Mouse (Mus musculus): ENCODE results near the gene Mosmo.
"Not testable (repeated sequence)": the region's sequence is repeated elsewhere in the genome, so short reads cannot be mapped to it uniquely, and the experiment has no call there.

Mosmo gene

DNA sequence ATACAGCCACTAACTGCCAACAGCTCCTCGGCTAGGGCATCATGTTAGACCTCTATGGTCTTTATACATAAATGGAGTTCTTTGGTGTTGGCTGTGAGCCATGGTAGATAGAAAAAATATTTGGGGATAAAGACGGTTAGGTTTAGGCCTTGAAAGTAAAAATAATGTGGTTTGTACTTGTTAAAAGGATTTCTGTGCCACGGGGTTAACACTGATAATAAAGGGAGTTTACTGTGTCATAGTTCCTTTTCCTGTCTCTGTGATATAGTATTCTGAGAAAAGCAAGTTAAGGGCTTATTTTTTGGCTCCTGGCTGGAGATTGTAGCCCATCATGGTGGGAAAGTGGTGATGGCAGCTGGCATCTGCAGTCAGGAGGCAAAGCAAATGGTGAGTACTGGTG lies 26.5 kb downstream of the Mosmo start:
- DNase-seq (ENCODE audit: low spot score) = no peak

DNA sequence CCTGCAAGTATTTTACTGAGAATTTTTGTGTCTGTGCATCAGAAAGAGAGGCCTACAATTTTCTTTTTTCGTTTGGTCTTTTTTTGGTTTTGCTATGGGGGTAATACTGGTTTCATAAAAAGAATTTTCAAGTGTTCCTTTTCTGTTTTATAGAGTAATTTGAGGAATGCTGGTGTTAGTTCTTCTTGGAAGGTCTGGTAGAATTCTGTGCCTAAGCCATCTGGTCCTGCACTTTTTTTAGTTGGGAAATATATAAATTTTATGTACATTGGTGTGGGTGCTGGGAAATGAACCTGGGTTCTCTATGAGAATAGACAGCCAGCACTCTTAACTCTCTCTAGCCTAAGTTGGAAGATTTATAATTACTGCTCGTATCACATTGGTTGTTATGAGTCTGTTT lies 34.7 kb downstream of the Mosmo start:
- no peak for DNase-seq (ENCODE audit: low spot score)

- no peak for DNase-seq (ENCODE audit: low spot score)
Observed at GRCm38 (mm10) chr7:120713225-120713624, 35.8 kb downstream of the Mosmo start.

DNA sequence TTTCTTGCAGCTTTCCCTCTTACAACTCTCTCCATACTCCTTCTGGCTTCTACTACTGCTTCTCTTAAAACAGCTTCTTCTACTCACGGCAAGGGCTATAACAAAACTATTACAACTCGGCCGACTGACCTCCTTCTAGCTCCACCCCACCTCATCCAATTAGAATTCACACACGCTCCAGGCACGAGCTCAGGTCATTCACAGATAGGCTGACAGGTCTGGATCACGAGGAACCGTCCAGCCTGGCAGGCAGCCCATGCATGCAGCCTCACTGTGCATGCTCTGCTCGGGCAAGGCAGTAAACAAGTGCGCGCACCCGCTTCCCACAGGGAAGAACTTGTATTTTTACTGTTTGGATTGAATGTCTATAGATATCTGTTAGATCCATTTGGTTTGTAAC lies 36.5 kb downstream of the Mosmo start:
- not testable (repeated sequence) for DNase-seq (ENCODE audit: low spot score)

GRCm38 (mm10) chr7:120717261-120717660 lies 39.8 kb downstream of the Mosmo start:
- DNase-seq (ENCODE audit: low spot score) = no peak

GRCm38 (mm10) chr7:120721051-120721450 lies 43.6 kb downstream of the Mosmo start:
- DNase-seq (ENCODE audit: low spot score) = no peak

DNA sequence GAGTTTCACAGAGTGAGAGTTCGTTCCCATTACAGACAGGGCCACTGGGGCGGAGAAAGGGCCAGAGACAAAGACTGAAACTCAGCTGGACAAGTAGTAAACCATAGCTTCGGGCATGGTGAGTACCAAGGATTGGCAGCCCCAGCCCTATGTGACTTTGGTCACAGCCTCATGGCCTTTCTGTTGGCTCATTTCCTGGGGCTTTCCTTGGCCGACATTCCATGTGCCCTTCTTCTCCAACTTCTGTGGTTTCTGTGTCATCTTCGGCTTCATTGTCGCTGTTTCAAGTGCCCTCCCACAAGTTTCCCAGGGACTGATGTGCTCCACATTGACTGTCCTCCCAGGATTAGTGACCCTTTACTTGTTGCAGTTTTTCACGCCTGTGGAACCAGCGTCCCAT lies 44.0 kb downstream of the Mosmo start:
- DNase-seq (ENCODE audit: low spot score) = no peak

GRCm38 (mm10) chr7:120722063-120722462 lies 44.6 kb downstream of the Mosmo start:
- no peak for DNase-seq (ENCODE audit: low spot score)

DNA sequence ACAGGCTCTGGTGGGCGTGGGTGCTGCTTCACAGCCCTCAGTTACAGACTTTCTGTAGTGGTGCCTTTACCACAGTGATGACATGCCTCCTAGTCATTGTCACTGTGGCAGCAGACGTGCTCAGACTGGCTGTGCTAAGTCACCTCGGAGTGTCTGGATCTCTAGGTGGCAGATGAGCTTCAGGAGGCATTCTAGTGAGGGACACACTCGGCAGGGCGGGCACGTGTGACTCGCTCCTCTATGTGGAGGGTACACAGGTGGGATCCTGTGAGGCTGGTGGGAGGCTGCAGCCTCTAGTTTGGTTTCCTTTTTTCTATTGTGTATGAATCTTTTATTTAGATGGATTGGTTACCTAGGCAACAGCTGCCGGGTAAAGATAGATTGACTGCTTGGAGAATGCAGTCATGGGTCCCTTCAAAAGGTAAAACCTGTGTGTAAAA lies 45.4 kb downstream of the Mosmo start:
- no peak for DNase-seq (ENCODE audit: low spot score)

- no peak for DNase-seq (ENCODE audit: low spot score)
Observed at GRCm38 (mm10) chr7:120727581-120727980, 50.2 kb downstream of the Mosmo start.

GRCm38 (mm10) chr7:120729635-120730034 lies 52.2 kb downstream of the Mosmo start:
- DNase-seq (ENCODE audit: low spot score) = no peak

DNA sequence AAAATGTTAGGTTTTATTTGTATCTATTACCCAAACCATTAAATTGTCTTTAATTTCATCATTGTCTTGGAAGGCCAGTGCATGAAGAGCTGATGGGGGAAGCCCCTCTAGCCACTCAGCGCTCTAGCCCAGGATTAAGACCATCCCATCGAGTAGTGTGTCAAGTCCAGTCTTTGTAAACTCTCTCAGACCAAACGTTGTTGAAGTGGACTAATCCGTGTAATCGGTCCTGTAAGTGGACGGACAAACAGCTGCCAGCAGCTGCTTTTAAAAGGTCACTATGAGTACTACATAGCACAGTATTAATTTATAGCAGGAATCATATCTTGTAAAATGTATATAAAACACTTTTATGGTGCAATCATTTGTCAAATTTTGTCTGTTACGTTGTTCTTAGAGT lies 55.5 kb downstream of the Mosmo start:
- DNase-seq (ENCODE audit: low spot score) = no peak

GRCm38 (mm10) chr7:120739018-120739417 lies 61.6 kb downstream of the Mosmo start, which contains the start of gene Vwa3a:
TSS of gene Vwa3a (plus strand) at chr7:120739318.
- no peak for DNase-seq (ENCODE audit: low spot score)

DNA sequence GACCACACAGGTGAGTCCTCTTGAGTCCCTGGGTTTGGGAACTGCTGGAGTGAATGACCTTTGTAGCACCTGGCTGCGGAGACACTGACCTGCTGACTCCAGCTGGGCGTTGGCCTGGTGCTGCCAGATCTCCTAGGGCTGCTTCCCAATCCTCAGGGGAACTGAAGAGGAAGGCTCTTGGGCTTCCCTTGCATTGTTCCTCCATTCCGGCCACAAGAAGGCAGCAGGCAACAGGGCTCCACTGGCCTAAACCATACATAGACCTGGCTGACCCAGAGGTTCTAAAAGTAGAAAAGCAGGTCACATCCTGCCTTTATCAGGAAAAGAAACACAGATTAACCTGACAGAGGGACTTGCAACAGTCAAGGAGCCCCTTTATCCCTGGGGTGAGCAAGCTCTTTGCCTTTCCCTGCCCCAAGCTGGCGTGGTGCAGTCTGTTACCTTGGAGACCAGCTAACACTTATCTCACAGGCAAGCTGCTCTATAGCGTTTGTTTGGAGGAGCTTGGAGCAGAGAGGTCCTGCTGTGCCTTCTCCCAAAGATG lies 62.2 kb downstream of the Mosmo start:
- no peak for DNase-seq (ENCODE audit: low spot score)

DNA sequence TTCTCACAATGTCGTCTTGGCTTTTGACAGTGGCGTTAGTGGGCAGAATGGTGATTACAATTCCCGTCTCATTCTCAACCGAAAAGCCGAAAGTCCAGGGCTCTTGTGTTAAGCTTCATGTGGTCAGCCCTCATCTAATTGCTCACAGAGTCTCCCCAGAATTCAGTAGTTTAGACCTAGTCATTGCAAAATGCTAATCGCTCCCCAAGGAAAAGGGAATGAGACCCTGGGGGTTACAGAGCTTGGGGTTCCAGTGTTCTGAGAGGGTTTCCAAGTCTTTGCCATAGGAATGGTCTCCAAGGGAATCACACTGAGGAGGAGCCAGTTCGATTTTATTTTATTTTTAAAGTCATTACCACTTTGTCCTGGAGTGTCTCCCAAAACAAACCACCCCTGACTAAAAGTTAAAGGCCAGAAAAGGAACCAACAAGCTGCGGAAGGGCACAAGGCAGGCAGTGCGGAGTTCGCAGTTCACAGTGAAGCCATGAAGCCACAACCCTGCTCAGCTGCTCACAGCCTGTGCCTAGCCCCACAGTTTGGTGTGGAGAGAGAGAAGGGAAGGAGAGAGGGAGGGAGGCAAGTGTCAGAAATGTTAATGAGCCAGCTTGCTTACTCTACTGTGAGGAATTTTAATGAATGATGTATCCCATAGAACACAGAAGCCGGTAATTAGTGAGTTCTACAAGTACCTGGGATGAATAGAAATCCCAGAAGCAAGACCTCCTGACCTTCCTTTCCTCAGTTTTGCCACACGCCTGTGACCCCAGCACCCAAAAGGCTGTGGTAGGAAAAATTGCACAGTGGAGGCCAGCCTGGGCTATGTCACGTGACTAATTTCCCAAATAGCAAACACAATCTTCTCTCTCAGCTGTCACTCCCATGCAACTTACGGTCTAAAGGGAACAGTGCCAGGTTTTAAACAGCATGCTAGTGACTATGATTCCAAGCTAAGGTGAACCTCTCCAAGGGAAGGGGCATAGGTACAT lies 66.2 kb downstream of the Mosmo start:
- no peak for DNase-seq (ENCODE audit: low spot score)

DNA sequence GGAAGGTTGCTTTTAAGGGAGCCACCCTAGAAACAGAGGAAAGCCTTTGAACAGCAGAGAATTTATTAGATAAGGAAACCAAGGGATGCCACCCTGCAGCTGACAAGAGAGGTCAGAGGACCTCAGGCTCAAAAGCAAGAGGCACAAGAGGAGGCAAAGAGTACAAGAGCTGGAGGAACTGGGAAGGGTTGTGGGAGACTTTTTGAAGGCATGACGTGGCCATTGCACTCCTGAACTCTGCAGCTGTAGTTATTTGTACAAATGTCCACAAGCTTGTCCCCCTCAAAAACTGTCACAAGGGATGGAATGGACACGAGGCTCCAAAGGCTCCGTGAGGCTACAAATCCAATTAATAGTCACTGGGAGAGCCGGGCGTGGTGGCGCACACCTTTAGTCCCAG lies 67.2 kb downstream of the Mosmo start:
- no peak for DNase-seq (ENCODE audit: low spot score)

DNA sequence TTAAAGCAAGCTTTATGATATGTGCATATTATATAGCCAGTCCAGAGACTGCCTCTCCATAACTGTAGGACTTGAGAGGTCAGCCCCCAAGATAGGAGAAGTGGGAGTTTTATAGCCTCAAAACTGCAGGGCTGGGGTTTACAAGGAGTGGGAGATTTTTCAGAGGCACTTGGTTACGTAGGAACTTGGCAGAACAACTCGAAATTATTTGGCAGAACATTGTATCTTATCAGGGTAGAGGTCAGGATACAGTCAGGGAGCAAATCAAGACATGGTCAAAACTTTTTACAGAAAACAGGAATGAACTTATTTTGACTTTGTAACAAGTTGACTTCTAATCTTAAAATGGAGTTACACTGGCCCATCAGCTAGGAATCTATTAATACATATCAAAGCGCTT lies 68.6 kb downstream of the Mosmo start:
- no peak for DNase-seq (ENCODE audit: low spot score)

DNA sequence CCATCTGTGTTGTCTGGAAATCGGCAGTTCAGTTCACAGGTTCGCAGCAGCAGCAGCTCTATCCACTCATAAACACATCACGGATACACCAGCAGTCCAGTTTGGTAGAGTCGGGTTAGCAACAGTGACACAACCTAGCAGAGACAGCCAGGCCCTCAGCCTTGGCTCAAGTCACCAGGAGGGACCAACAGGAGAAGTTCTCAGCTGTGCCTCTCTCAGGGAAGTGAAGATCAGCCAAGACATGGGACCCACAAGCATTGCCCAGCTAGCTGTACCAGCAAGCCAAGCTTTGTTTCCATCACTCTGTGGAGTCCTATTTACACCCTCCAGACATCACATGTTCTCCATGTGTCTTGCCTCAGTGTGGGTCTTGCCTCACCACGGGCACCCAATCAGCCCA lies 69.4 kb downstream of the Mosmo start:
- DNase-seq (ENCODE audit: low spot score) = no peak

DNA sequence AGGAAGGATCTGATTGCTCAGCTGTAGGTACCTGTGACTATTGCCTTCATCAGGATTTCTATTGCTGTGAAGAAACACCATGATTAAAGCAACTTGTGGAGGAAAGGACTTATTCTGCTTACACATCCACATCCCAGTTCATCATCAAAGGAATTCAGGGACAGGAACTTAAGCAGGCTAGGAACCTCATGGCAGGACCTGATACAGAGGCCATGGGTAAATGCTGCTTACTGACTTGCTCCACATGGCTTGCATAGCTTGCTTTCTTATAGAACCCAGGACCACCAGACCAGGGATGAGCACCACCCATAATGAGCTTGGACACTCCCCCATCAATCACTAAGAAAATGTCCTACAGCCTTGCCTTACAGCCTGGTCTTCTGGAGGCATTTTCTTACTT lies 71.1 kb downstream of the Mosmo start:
- DNase-seq (ENCODE audit: low spot score) = no peak

DNA sequence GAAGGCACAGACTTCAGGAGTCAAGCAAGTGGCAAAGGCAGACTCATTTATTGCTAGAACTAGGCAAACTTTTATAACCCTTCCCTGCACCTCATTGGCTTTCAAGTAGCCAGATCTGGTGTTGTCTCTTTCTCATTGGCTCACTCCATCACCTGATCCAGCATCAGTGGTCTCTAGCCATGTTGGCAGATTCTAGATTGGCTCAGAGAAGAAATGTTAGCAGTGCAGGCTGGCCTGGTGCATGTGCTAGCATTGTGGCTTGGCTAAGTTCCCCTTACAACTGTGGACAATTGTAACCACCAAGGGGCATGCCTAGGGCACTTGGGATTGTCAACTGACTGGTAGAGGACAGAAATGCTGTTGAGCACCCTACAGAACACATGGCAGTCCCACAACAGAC lies 73.9 kb downstream of the Mosmo start:
- no peak for DNase-seq (ENCODE audit: low spot score)

DNA sequence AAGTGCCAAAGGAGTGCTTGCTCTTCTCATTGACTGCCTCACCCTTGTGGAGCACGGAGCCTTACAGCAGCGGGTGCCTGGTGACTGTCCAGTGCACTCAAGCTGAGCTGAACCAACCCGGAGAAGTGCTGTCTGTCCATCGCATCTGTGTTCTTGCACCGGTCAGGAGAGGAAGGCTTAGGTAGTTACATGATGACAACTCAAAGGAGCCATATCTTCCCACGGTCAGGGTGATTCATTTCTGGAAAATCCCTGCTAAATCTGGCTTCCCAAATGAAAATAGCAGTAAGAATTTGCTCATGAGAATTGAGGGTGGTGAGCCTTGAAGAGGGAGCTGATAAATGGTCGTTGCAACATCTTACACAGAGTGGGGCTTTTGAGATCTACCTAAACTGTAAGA lies 74.5 kb downstream of the Mosmo start:
- DNase-seq (ENCODE audit: low spot score) = no peak

DNA sequence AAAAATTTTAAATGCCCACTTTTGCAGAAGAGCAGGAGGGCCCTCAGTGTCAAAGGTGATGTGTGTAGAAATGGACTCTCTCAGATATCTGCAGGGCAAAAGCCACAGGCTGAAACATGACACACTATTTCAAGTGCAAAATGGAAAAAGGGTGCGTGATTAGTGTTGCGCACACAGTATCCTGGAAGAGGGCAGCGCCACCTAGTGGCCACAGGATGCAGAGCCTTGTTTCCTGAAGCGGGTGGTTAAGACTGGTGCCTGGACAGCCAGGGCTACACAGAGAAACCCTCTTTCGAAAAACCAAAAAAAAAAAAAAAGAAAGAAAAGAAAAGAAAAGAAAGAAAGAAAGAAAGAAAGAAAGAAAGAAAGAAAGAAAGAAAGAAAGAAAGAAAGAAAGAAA lies 77.3 kb downstream of the Mosmo start:
- DNase-seq (ENCODE audit: low spot score) = peak; percentile 50

DNA sequence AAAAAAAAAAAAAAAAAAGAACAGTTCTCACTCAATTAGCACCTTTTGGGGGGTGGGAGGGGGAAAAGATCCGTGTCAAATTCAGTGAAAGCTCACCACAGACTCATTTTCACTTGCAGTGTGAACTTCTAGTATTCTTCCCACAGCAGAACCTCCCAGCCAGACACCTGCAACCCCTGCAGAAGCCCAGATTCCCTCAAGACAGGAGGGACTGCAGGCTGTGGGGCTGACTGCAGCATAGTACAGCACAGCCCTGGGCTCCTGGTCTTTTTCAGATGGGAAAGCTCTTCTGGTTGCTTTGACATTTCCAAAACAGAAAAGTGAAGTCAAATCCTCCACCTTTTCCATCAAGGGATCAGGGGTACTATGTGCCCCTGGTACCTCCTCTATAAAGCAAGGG lies 90.0 kb downstream of the Mosmo start:
- no peak for DNase-seq (ENCODE audit: low spot score)

DNA sequence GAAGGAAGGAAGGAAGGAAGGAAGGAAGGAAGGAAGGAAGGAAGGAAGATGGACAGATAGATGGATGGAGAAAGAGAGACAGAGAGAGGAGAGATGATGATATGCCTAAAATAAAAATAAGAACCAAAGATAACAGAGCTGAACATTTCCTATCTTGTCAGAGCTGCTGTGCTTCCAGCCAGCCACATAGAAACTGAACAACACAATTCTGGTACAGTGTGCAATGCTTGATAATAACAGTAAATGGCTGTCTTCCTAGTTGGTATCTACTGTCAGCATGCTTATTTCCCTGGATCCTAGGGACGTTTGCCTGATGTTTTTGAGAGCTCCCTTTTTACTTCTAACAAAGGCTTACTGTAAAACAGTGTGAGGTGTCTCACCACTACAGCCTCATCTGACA lies 94.0 kb downstream of the Mosmo start:
- DNase-seq (ENCODE audit: low spot score) = no peak
